Mouse (Mus musculus): Measurements from ENCODE around the gene Bmp8a. TPM values are rescaled to one million over a fixed set of nuclear protein-coding genes. Genes with fewer than 3 reads are reported as not detected.
"Not testable (repeated sequence)": the region's sequence is repeated elsewhere in the genome, so short reads cannot be mapped to it uniquely, and the experiment has no call there.

The Bmp8a gene
- polyA plus RNA-seq, 1 experiment, result 1.2 TPM

GRCm38 (mm10) chr4:123289038-123289437, 54.0 kb downstream of the Bmp8a start:
- Histone ChIP-seq H3K4me3 (no peak overlapping the region), H3K79me2 (ENCODE audit: control insufficient read depth, insufficient read depth) (peaks cover 44% of the 10 kb centered on the region), H3K27me3 (ENCODE audit: control insufficient read depth, insufficient read depth, insufficient read length) (no peaks in the 10 kb centered on the region), H3K36me3 (ENCODE audit: control insufficient read depth, insufficient read depth) (peaks cover 55% of the 10 kb centered on the region), H3ac (ENCODE audit: control insufficient read depth, insufficient read length) (no peak overlapping the region), H3K4me2 (ENCODE audit: low read depth) (no peak overlapping the region)
- TF ChIP-seq MAX (IDR thresholded peaks at IDR 0.05; ENCODE audit: low read depth) (no peak), SRF (IDR thresholded peaks at IDR 0.05; ENCODE audit: control insufficient read depth, insufficient read length, low read depth) (no peak), TCF3 (IDR thresholded peaks at IDR 0.05; ENCODE audit: insufficient read length, low read depth) (no peak), USF1 (IDR thresholded peaks at IDR 0.05; ENCODE audit: low read depth) (no peak), POLR2AphosphoS2 (IDR thresholded peaks at IDR 0.05; ENCODE audit: insufficient read length, low read depth) (no peak), POLR2A (IDR thresholded peaks at IDR 0.05; ENCODE audit: insufficient read length, low read depth) (no peak), MYOD1 (IDR thresholded peaks at IDR 0.05; ENCODE audit: control insufficient read depth in 1 of 3, insufficient read length in 2 of 3, low read depth in 2 of 3) (no peak), REST (IDR thresholded peaks at IDR 0.05; ENCODE audit: insufficient read depth, insufficient read length) (no peak), TCF12 (IDR thresholded peaks at IDR 0.05; ENCODE audit: insufficient read depth, poor library complexity, severe bottlenecking) (no peak), MYOG (IDR thresholded peaks at IDR 0.05; ENCODE audit: control insufficient read depth in 1 of 3, insufficient read depth in 1 of 3, insufficient read length in 2 of 3, low read depth in 2 of 3) (no peak), CEBPB (IDR thresholded peaks at IDR 0.05; ENCODE audit: insufficient read depth, poor library complexity, severe bottlenecking) (no peak), E2F4 (IDR thresholded peaks at IDR 0.05; ENCODE audit: insufficient read depth) (no peak)

- Histone ChIP-seq H3K36me3 (ENCODE audit: control insufficient read depth, insufficient read depth) (peaks cover 40% of the 10 kb centered on the region), H3K79me2 (ENCODE audit: control insufficient read depth, insufficient read depth) (peaks cover 51% of the 10 kb centered on the region), H3ac (ENCODE audit: control insufficient read depth, insufficient read length) (no peak overlapping the region), H3K27me3 (ENCODE audit: control insufficient read depth, insufficient read depth, insufficient read length) (no peaks in the 10 kb centered on the region), H3K4me2 (ENCODE audit: low read depth) (peak overlapping the region; percentile 99), H3K4me3 (no peak overlapping the region)
- no peak for TF ChIP-seq TCF3 (IDR thresholded peaks at IDR 0.05; ENCODE audit: insufficient read length, low read depth)
- TF ChIP-seq MYOD1 (IDR thresholded peaks at IDR 0.05; ENCODE audit: control insufficient read depth in 1 of 3, insufficient read length in 2 of 3, low read depth in 2 of 3), result no peak
- no peak for TF ChIP-seq REST (IDR thresholded peaks at IDR 0.05; ENCODE audit: insufficient read depth, insufficient read length)
Measured at GRCm38 (mm10) chr4:123286790-123287189, 56.3 kb downstream of the Bmp8a start.

GRCm38 (mm10) chr4:123284731-123285624, 58.1 kb downstream of the Bmp8a start:
- Histone ChIP-seq H3K79me2 (ENCODE audit: control insufficient read depth, insufficient read depth) (peaks cover 51% of the 10 kb centered on the region), H3K36me3 (ENCODE audit: control insufficient read depth, insufficient read depth) (peaks cover 27% of the 10 kb centered on the region), H3K27me3 (ENCODE audit: control insufficient read depth, insufficient read depth, insufficient read length) (no peaks in the 10 kb centered on the region), H3ac (ENCODE audit: control insufficient read depth, insufficient read length) (peak overlapping the region; percentile 11), H3K4me3 (peak overlapping the region; percentile 80), H3K4me2 (ENCODE audit: low read depth) (peak overlapping the region; percentile 99)
- TF ChIP-seq MAX (IDR thresholded peaks at IDR 0.05; ENCODE audit: low read depth), result no peak
- TF ChIP-seq MYOD1 (IDR thresholded peaks at IDR 0.05; ENCODE audit: control insufficient read depth in 1 of 3, insufficient read length in 2 of 3, low read depth in 2 of 3), result peak in 2 of 3 experiments; percentile 42 to 61

- Histone ChIP-seq H3K36me3 (ENCODE audit: control insufficient read depth, insufficient read depth) (peaks cover 19% of the 10 kb centered on the region), H3K4me2 (ENCODE audit: low read depth) (peak overlapping the region; percentile 99), H3K79me2 (ENCODE audit: control insufficient read depth, insufficient read depth) (peaks cover 51% of the 10 kb centered on the region), H3K4me3 (peak overlapping the region; percentile 80)
- TF ChIP-seq MYOG (IDR thresholded peaks at IDR 0.05; ENCODE audit: control insufficient read depth in 1 of 3, insufficient read depth in 1 of 3, insufficient read length in 2 of 3, low read depth in 2 of 3), result peak in 1 of 3 experiments; percentile 2
- H3ac ChIP-seq (ENCODE audit: control insufficient read depth, insufficient read length); H3K27me3 ChIP-seq (ENCODE audit: control insufficient read depth, insufficient read depth, insufficient read length): not testable (repeated sequence)
Measured at GRCm38 (mm10) chr4:123283675-123284064, 59.4 kb downstream of the Bmp8a start.

GRCm38 (mm10) chr4:123282915-123283674, 60.0 kb downstream of the Bmp8a start:
- H3ac ChIP-seq (ENCODE audit: control insufficient read depth, insufficient read length); H3K27me3 ChIP-seq (ENCODE audit: control insufficient read depth, insufficient read depth, insufficient read length): not testable (repeated sequence)
- Histone ChIP-seq H3K4me3 (peak overlapping the region; percentile 80), H3K36me3 (ENCODE audit: control insufficient read depth, insufficient read depth) (peaks cover 14% of the 10 kb centered on the region), H3K4me2 (ENCODE audit: low read depth) (peak overlapping the region; percentile 45), H3K79me2 (ENCODE audit: control insufficient read depth, insufficient read depth) (peaks cover 47% of the 10 kb centered on the region)

All from myocyte (in vitro differentiated cells).